Mouse (Mus musculus) megakaryocyte, embryonic 14.5 days (primary cell): ENCODE measurements around the gene Taok3.

Experiments used
- FLI1 ChIP-seq: IDR thresholded peaks from 2 replicates; pipeline ENCODE4 v1.6.1; 2012; ENCODE audit warnings: low read length, inconsistent platforms, mixed read lengths
- GATA1 ChIP-seq: IDR thresholded peaks from 3 replicates; pipeline ENCODE4 v1.6.1; 2012; ENCODE audit warnings: mixed read lengths, low read length, inconsistent platforms, borderline replicate concordance

DNA sequence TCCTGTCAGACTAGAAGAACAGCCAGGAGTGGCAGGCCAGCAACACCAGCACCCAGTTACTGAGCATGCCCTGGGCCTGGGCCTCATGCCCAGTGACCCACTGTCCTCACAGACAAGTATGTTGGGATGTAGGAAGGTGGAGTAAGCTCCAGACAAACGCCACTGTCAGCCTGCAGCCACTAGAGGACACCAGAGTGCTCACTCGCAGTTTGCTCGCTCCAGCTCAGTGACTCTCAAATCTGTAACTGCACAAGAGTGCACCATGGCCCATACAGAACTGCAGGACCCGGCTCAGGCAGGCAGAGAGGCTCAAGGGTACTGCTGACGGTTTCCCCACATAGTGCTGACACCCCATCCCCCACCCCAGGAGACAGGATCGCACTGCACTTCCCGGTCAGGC, 25.5 kb upstream of the Taok3 start:
- TF ChIP-seq GATA1 = no peak
- no peak for TF ChIP-seq FLI1
